Mouse (Mus musculus): ENCODE data around the gene Dnah1.

- TF ChIP-seq POLR2A (IDR thresholded peaks at IDR 0.05; ENCODE audit: borderline replicate concordance, control insufficient read depth, low read depth, low read length) (no peak), CTCF (IDR thresholded peaks at IDR 0.05; ENCODE audit: control insufficient read depth, insufficient read depth, low read length) (no peak)
Measured at GRCm38 (mm10) chr14:31212499-31212898, 111.2 kb downstream of the Dnah1 start.

Data from bone marrow, adult 2 months (tissue).